Mouse (Mus musculus): Measurements from ENCODE around the gene Rasd1.

- TF ChIP-seq POLR2A (IDR thresholded peaks at IDR 0.05; ENCODE audit: control insufficient read depth in 1 of 2, insufficient read depth in 1 of 2, low read depth in 1 of 2, low read length in 2 of 2, poor library complexity in 1 of 2) (no peak), USF1 (IDR thresholded peaks at IDR 0.05; ENCODE audit: low read depth, low read length) (no peak), CTCF (IDR thresholded peaks at IDR 0.05 in 2 of 3, conservative IDR thresholded peaks at IDR 0.05 in 1 of 3; ENCODE audit: control insufficient read depth in 1 of 3, insufficient read depth in 1 of 3, low read depth in 2 of 3, low read length in 3 of 3, poor library complexity in 1 of 3, severe bottlenecking in 1 of 3) (no peak), TCF12 (IDR thresholded peaks at IDR 0.05; ENCODE audit: low read depth, low read length) (no peak), ETS1 (IDR thresholded peaks at IDR 0.05; ENCODE audit: low read depth, low read length) (no peak), MYB (IDR thresholded peaks at IDR 0.05; ENCODE audit: low read depth, low read length) (no peak)
These were observed 4.0 kb downstream of the Rasd1 start for GRCm38 (mm10) chr11:59960476-59961337.
